Mouse (Mus musculus) cerebellum, adult 2 months (tissue): ENCODE results near the gene Osbpl10.

Experiments used
- CTCF ChIP-seq: fragments of 200-500 bp; IDR thresholded peaks from 2 replicates; pipeline ENCODE4 v1.5.1; 2011; ENCODE audit warnings: low read depth, mild to moderate bottlenecking, control low read depth, low read length, moderate library complexity, borderline replicate concordance; ENCODE audit not compliant: insufficient read depth
- POLR2A ChIP-seq: fragments of 200-500 bp; IDR thresholded peaks from 2 replicates; pipeline ENCODE4 v1.6.1; 2011; ENCODE audit warnings: low read length, control low read depth, borderline replicate concordance; ENCODE audit not compliant: insufficient read depth

- no peak for TF ChIP-seq CTCF
- no peak for TF ChIP-seq POLR2A
Measured at GRCm38 (mm10) chr9:115110655-115111054, 132.3 kb downstream of the Osbpl10 start.
